Mouse (Mus musculus) midbrain, embryonic 13.5 days (tissue): ENCODE measurements around the gene Zfp326. TPM values are rescaled to one million over a fixed set of nuclear protein-coding genes. Genes with fewer than 3 reads are reported as not detected.

ENCODE experiments used
- ATAC-seq: fragments of 200-750 bp; cut with Nextera tagmentation; 2 replicates; pipeline ENCODE4 v1.8.0; 2017; ENCODE audit warnings: mild to moderate bottlenecking, moderate TSS enrichment, moderate library complexity
- H3K27ac ChIP-seq: fragments of 300-500 bp; sonication (generic); 2 replicates; pipeline ENCODE4 v1.5.1; 2015; ENCODE audit warnings: inconsistent platforms, mild to moderate bottlenecking, moderate library complexity
- H3K27me3 ChIP-seq: fragments of 300-500 bp; sonication (generic); 2 replicates; pipeline ENCODE4 v1.6.1; 2015; ENCODE audit warnings: mild to moderate bottlenecking, inconsistent platforms
- H3K36me3 ChIP-seq: fragments of 300-500 bp; sonication (generic); 2 replicates; pipeline ENCODE4 v1.6.1; 2015; ENCODE audit warnings: mild to moderate bottlenecking, inconsistent platforms
- H3K4me1 ChIP-seq: fragments of 300-500 bp; sonication (generic); replicated peaks from 2 replicates; pipeline ENCODE4 v1.6.1; 2015; ENCODE audit warnings: inconsistent platforms
- H3K4me2 ChIP-seq: fragments of 300-500 bp; sonication (generic); replicated peaks from 2 replicates; pipeline ENCODE4 v1.6.1; 2015; ENCODE audit warnings: moderate library complexity, mild to moderate bottlenecking, inconsistent platforms
- H3K4me3 ChIP-seq: fragments of 300-500 bp; sonication (generic); replicated peaks from 2 replicates; pipeline ENCODE4 v1.5.1; 2015; ENCODE audit warnings: mild to moderate bottlenecking, inconsistent platforms
- H3K9ac ChIP-seq: fragments of 300-500 bp; sonication (generic); replicated peaks from 2 replicates; pipeline ENCODE4 v1.6.1; 2015; ENCODE audit warnings: mild to moderate bottlenecking, inconsistent platforms
- H3K9me3 ChIP-seq: fragments of 300-500 bp; sonication (generic); 2 replicates; pipeline ENCODE4 v1.6.1; 2016; ENCODE audit warnings: mild to moderate bottlenecking, inconsistent platforms
- WGBS: fragments of 180-500 bp; shearing (Covaris S2); methylation state at CpG from one replicate; pipeline ENCODE4 v1.1.7; 2015; 5-methylcytosine and 5-hydroxymethylcytosine counted together
- polyA plus RNA-seq: library from polyadenylated mRNA; unstranded; fragments of >200 nt; fragmentation: Nextera tagmentation; extraction: Ambion mirVana; gene quantifications from 2 replicates; pipeline ENCODE4 v1.2.1, GENCODE M21; 2015

Gene Zfp326
- polyA plus RNA-seq, 1 experiment from 2014 or later = 58.6 TPM

- Histone ChIP-seq H3K27ac (no peak overlapping the region), H3K9me3 (no peaks in the 10 kb centered on the region), H3K4me1 (peaks cover 12% of the 10 kb centered on the region; the same call in 1 of the 2 replicates), H3K4me3 (no peak overlapping the region), H3K36me3 (no peaks in the 10 kb centered on the region), H3K9ac (no peak overlapping the region), H3K4me2 (no peak overlapping the region), H3K27me3 (no peaks in the 10 kb centered on the region)
- WGBS = 91% methylated on average over 7 of the region's 7 CpGs
- ATAC-seq = no peak
These were observed 6.6 kb upstream of the Zfp326 start for GRCm38 (mm10) chr5:105869739-105870138.

GRCm38 (mm10) chr5:105871140-105871539 lies 5.2 kb upstream of the Zfp326 start:
- WGBS = 78% methylated on average over 3 of the region's 3 CpGs
- no peak for ATAC-seq
- H3K4me1 ChIP-seq = peaks cover 17% of the 10 kb centered on the region
- H3K4me3 ChIP-seq = no peak overlapping the region
- H3K27ac ChIP-seq = no peak overlapping the region
- H3K4me2 ChIP-seq = no peak overlapping the region
- H3K9ac ChIP-seq = no peak overlapping the region
- H3K36me3 ChIP-seq = no peaks in the 10 kb centered on the region
- no peaks in the 10 kb centered on the region for H3K9me3 ChIP-seq
- H3K27me3 ChIP-seq = 0 out of 2 replicates have a peak, but pooled peaks cover 3% of the 10 kb centered on the region

- WGBS = 85% methylated on average over 8 of the region's 8 CpGs
- peaks cover 17% of the 10 kb centered on the region for H3K4me1 ChIP-seq
- no peak overlapping the region for H3K9ac ChIP-seq
- H3K27ac ChIP-seq = no peak overlapping the region
- no peaks in the 10 kb centered on the region for H3K36me3 ChIP-seq
- H3K27me3 ChIP-seq = 0 out of 2 replicates have a peak, but pooled peaks cover 3% of the 10 kb centered on the region
- no peak overlapping the region for H3K4me3 ChIP-seq
- no peak for ATAC-seq
- no peaks in the 10 kb centered on the region for H3K9me3 ChIP-seq
- H3K4me2 ChIP-seq = no peak overlapping the region
These were observed 4.2 kb upstream of the Zfp326 start for GRCm38 (mm10) chr5:105872176-105872575.

- 0 out of 2 replicates have a peak, but pooled peaks cover 3% of the 10 kb centered on the region for H3K27me3 ChIP-seq
These were observed 3.4 kb upstream of the Zfp326 start for GRCm38 (mm10) chr5:105872916-105873315.

GRCm38 (mm10) chr5:105873774-105874173 lies 2.6 kb upstream of the Zfp326 start:
- no peak overlapping the region for H3K4me2 ChIP-seq
- no peak overlapping the region for H3K27ac ChIP-seq
- H3K4me3 ChIP-seq = no peak overlapping the region
- peaks cover 18% of the 10 kb centered on the region for H3K4me1 ChIP-seq
- 85% methylated on average over 3 of the region's 3 CpGs for WGBS
- 0 out of 2 replicates have a peak, but pooled peaks cover 3% of the 10 kb centered on the region for H3K27me3 ChIP-seq
- ATAC-seq = no peak
- no peaks in the 10 kb centered on the region for H3K36me3 ChIP-seq
- no peaks in the 10 kb centered on the region for H3K9me3 ChIP-seq
- H3K9ac ChIP-seq = no peak overlapping the region

More at GRCm38 (mm10) chr5:105872916-105873315, 3.4 kb upstream of the Zfp326 start:
- WGBS = 62% methylated on average over 7 of the region's 7 CpGs
- Histone ChIP-seq H3K4me3 (no peak overlapping the region), H3K9ac (no peak overlapping the region), H3K4me2 (no peak overlapping the region), H3K36me3 (no peaks in the 10 kb centered on the region), H3K4me1 (peaks cover 16% of the 10 kb centered on the region), H3K9me3 (no peaks in the 10 kb centered on the region), H3K27ac (no peak overlapping the region)
- ATAC-seq = no peak

GRCm38 (mm10) chr5:105874476-105874875 lies 1.9 kb upstream of the Zfp326 start:
- WGBS = 97% methylated on average over 11 of the region's 11 CpGs

GRCm38 (mm10) chr5:105876925-105877774 lies 785 bp downstream of the Zfp326 start:
- H3K27ac ChIP-seq = peak overlapping the region; percentile 91
- no peak for ATAC-seq
- 0 out of 2 replicates have a peak, but pooled peaks cover 3% of the 10 kb centered on the region for H3K27me3 ChIP-seq
- H3K4me1 ChIP-seq = peaks cover 43% of the 10 kb centered on the region
- WGBS = under 1% methylated on average over 46 of the region's 46 CpGs
- no peaks in the 10 kb centered on the region for H3K9me3 ChIP-seq
- peak overlapping the region; percentile 64 for H3K4me2 ChIP-seq
- peak overlapping the region; percentile 98 for H3K4me3 ChIP-seq
- H3K36me3 ChIP-seq = peaks cover 7% of the 10 kb centered on the region; the same call in 1 of the 2 replicates
- H3K9ac ChIP-seq = peak overlapping the region; percentile 99

More at GRCm38 (mm10) chr5:105874476-105874875, 1.9 kb upstream of the Zfp326 start:
- H3K4me2 ChIP-seq = no peak overlapping the region
- peaks cover 25% of the 10 kb centered on the region for H3K4me1 ChIP-seq
- H3K9ac ChIP-seq = no peak overlapping the region
- no peaks in the 10 kb centered on the region for H3K9me3 ChIP-seq
- ATAC-seq = no peak
- no peak overlapping the region for H3K4me3 ChIP-seq
- no peaks in the 10 kb centered on the region for H3K36me3 ChIP-seq
- H3K27me3 ChIP-seq = 0 out of 2 replicates have a peak, but pooled peaks cover 3% of the 10 kb centered on the region
- no peak overlapping the region for H3K27ac ChIP-seq

- Histone ChIP-seq H3K27ac (no peak overlapping the region), H3K27me3 (no peaks in the 10 kb centered on the region), H3K4me1 (no peaks in the 10 kb centered on the region; the same call in 1 of the 2 replicates), H3K4me2 (no peak overlapping the region), H3K4me3 (no peak overlapping the region), H3K36me3 (peaks cover 31% of the 10 kb centered on the region), H3K9me3 (no peaks in the 10 kb centered on the region), H3K9ac (no peak overlapping the region)
- WGBS = 95% methylated on average over 4 of the region's 4 CpGs
- no peak for ATAC-seq
These were observed 11.0 kb downstream of the Zfp326 start for GRCm38 (mm10) chr5:105887317-105887716.

- 97% methylated on average over 4 of the region's 4 CpGs for WGBS
- no peak overlapping the region for H3K4me3 ChIP-seq
- no peak overlapping the region for H3K9ac ChIP-seq
- peaks cover 49% of the 10 kb centered on the region for H3K36me3 ChIP-seq
- H3K4me1 ChIP-seq = no peaks in the 10 kb centered on the region
- no peaks in the 10 kb centered on the region for H3K27me3 ChIP-seq
- no peak overlapping the region for H3K4me2 ChIP-seq
- no peak for ATAC-seq
- H3K9me3 ChIP-seq = no peaks in the 10 kb centered on the region
- no peak overlapping the region for H3K27ac ChIP-seq
These were observed 21.8 kb downstream of the Zfp326 start for GRCm38 (mm10) chr5:105898161-105898560.

GRCm38 (mm10) chr5:105909209-105909608 lies 32.8 kb downstream of the Zfp326 start:
- Histone ChIP-seq H3K9me3 (no peaks in the 10 kb centered on the region), H3K36me3 (peaks cover 66% of the 10 kb centered on the region), H3K27ac (no peak overlapping the region), H3K4me3 (no peak overlapping the region), H3K9ac (no peak overlapping the region), H3K27me3 (no peaks in the 10 kb centered on the region), H3K4me2 (no peak overlapping the region), H3K4me1 (peaks cover 5% of the 10 kb centered on the region; the same call in 1 of the 2 replicates)
- WGBS = 83% methylated on average over 5 of the region's 5 CpGs
- ATAC-seq = no peak

GRCm38 (mm10) chr5:105909671-105910070 lies 33.3 kb downstream of the Zfp326 start:
- no peaks in the 10 kb centered on the region for H3K9me3 ChIP-seq
- H3K27me3 ChIP-seq = no peaks in the 10 kb centered on the region
- H3K4me2 ChIP-seq = no peak overlapping the region
- H3K27ac ChIP-seq = no peak overlapping the region
- no peak overlapping the region for H3K9ac ChIP-seq
- peaks cover 68% of the 10 kb centered on the region for H3K36me3 ChIP-seq
- peaks cover 5% of the 10 kb centered on the region; the same call in 1 of the 2 replicates for H3K4me1 ChIP-seq
- no peak overlapping the region for H3K4me3 ChIP-seq
- 97% methylated on average over 3 of the region's 3 CpGs for WGBS
- ATAC-seq = no peak

GRCm38 (mm10) chr5:105911498-105911897 lies 35.1 kb downstream of the Zfp326 start:
- no peak overlapping the region for H3K4me2 ChIP-seq
- no peak overlapping the region for H3K9ac ChIP-seq
- no peak overlapping the region for H3K27ac ChIP-seq
- H3K4me3 ChIP-seq = no peak overlapping the region
- ATAC-seq = no peak
- H3K9me3 ChIP-seq = no peaks in the 10 kb centered on the region
- H3K4me1 ChIP-seq = peaks cover 5% of the 10 kb centered on the region; the same call in 1 of the 2 replicates
- WGBS = 89% methylated on average over 5 of the region's 5 CpGs
- peaks cover 74% of the 10 kb centered on the region for H3K36me3 ChIP-seq
- no peaks in the 10 kb centered on the region for H3K27me3 ChIP-seq
